Mouse (Mus musculus) heart, adult 2 months (tissue): ENCODE measurements around the gene Tiam2. TPM values are rescaled to one million over a fixed set of nuclear protein-coding genes. Genes with fewer than 3 reads are reported as not detected.
A peak's percentile ranks its signal among the peaks of the same experiment; 100 is the strongest.

Experiments used
- DNase-seq, 2 experiments: peaks; one replicate each; pipeline ENCODE4 v3.0.0; 2021
- H3K27ac ChIP-seq: fragments of 200-600 bp; 2 replicates; pipeline ENCODE4 v1.8.1; 2022
- H3K27me3 ChIP-seq: fragments of 200-500 bp; 2 replicates; pipeline ENCODE4 v1.6.1; 2012; ENCODE audit warnings: mild to moderate bottlenecking, low read length, inconsistent platforms, mixed read lengths; ENCODE audit not compliant: control insufficient read depth, insufficient read depth
- H3K36me3 ChIP-seq: fragments of 200-500 bp; 2 replicates; pipeline ENCODE4 v1.6.1; 2012; ENCODE audit warnings: low read length, inconsistent platforms; ENCODE audit not compliant: control insufficient read depth, insufficient read depth
- H3K4me1 ChIP-seq: fragments of 200-500 bp; 2 replicates; pipeline ENCODE4 v1.6.1; 2011; ENCODE audit warnings: low read length; ENCODE audit not compliant: control insufficient read depth, insufficient read depth
- H3K4me3 ChIP-seq: fragments of 200-600 bp; 2 replicates; pipeline ENCODE4 v1.8.1; 2022
- H3K79me2 ChIP-seq: fragments of 200-500 bp; replicated peaks from 2 replicates; pipeline ENCODE4 v1.6.1; 2012; ENCODE audit warnings: mild to moderate bottlenecking, inconsistent platforms, low read length, moderate library complexity, mixed read lengths; ENCODE audit not compliant: control insufficient read depth, insufficient read depth
- H3K9ac ChIP-seq: fragments of 200-500 bp; 2 replicates; pipeline ENCODE4 v1.6.1; 2012; ENCODE audit warnings: low read depth, mild to moderate bottlenecking, control low read depth, inconsistent platforms, low read length, mixed read lengths
- CTCF ChIP-seq: fragments of 200-600 bp; IDR thresholded peaks from 2 replicates; pipeline ENCODE4 v1.8.1; 2022; ENCODE audit warnings: antibody characterized with exemption, mild to moderate bottlenecking, moderate library complexity
- EP300 ChIP-seq: fragments of 200-500 bp; IDR thresholded peaks from 2 replicates; pipeline ENCODE4 v1.6.1; 2011; ENCODE audit warnings: low read depth, low read length, control low read depth; ENCODE audit not compliant: insufficient read depth
- POLR2A ChIP-seq: fragments of 200-500 bp; IDR thresholded peaks from 2 replicates; pipeline ENCODE4 v1.6.1; 2011; ENCODE audit warnings: mild to moderate bottlenecking, low read depth, low read length, control low read depth; ENCODE audit not compliant: insufficient read depth
- WGBS: fragments of 180-500 bp; shearing (Covaris S2); methylation state at CpG from one replicate; pipeline ENCODE4 v1.1.7; 2018; 5-methylcytosine and 5-hydroxymethylcytosine counted together
- intact Hi-C: fragments of 180-260 bp; cut with DNase I; formaldehyde crosslinking; loops from one replicate; pipeline ENCODE4 v1.15.1; 2025
- polyA plus RNA-seq: library from polyadenylated mRNA; depleted of rRNA; stranded (reverse); fragments of >200 nt; gene quantifications from 2 replicates; pipeline ENCODE4 v1.2.3, GENCODE M21; 2012
- total RNA-seq, 2 experiments: library from RNA; stranded (reverse); gene quantifications; 2 replicates each; pipeline ENCODE4 v1.2.3; 2021

Gene Tiam2
- total and polyA plus RNA-seq, 3 experiments: 1.1 to 2.7 (median 2.3) TPM

GRCm38 (mm10) chr17:3393981-3394380, 67.6 kb downstream of the Tiam2 start:
- WGBS: 60% methylated on average over 2 of the region's 2 CpGs
- Histone ChIP-seq H3K27ac (no peak overlapping the region), H3K36me3 (no peaks in the 10 kb centered on the region), H3K9ac (no peak overlapping the region), H3K4me1 (no peaks in the 10 kb centered on the region), H3K27me3 (no peaks in the 10 kb centered on the region), H3K79me2 (no peaks in the 10 kb centered on the region), H3K4me3 (no peak overlapping the region)
- no peak for DNase-seq
- TF ChIP-seq EP300: no peak
- TF ChIP-seq POLR2A: no peak
- no peak for TF ChIP-seq CTCF
- intact Hi-C loops: no loop called here

DNA sequence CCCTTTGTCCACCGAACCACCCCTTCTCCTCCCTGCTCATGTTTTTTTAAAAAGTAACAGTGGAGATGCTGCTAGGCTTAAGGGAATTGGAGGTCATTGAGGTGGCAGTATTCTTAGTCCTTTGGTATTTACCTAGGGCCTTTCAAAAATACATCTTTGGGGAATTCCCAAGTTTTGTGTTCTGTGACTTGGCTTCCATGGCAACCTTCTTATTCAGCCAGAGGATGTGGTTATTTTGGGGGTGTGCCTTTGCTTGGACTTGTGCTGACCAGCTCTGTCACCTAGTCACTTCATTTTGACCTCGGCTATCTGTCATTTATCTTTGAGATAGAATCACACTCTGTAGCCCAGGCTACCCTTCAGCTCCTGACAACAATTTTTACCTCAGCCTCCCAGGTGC, 68.6 kb downstream of the Tiam2 start:
- no peaks in the 10 kb centered on the region for H3K36me3 ChIP-seq
- H3K27me3 ChIP-seq: no peaks in the 10 kb centered on the region
- TF ChIP-seq POLR2A: no peak
- TF ChIP-seq EP300: no peak
- no peak for TF ChIP-seq CTCF
- no peaks in the 10 kb centered on the region for H3K4me1 ChIP-seq
- no peaks in the 10 kb centered on the region for H3K79me2 ChIP-seq
- no peak overlapping the region for H3K27ac ChIP-seq
- no peak overlapping the region for H3K4me3 ChIP-seq
- intact Hi-C loops: no loop called here
- H3K9ac ChIP-seq: no peak overlapping the region
- DNase-seq: no peak
- 76% methylated on average over 2 of the region's 2 CpGs for WGBS

DNA sequence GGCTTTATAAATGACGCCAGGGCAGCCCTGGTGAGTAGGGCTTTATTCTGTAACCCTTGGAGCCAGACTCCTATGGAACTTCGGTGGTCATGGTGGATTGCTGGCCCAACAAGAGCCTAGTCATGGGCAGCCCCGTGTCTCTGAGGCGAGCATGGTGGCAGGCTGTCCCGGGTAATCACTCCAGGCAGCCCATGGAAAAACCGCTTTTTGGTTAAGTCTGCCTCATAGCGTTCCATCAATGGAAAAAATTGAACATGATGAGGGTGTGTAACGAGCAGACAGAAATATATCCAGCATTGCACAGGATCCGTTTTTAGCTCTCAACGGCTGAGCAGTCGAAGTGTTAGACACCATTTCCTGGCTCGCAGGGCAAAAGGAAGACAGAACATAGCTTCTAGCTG, 70.5 kb downstream of the Tiam2 start:
- 51% methylated on average over 12 of the region's 12 CpGs for WGBS
- TF ChIP-seq POLR2A (no peak), EP300 (no peak), CTCF (no peak)
- intact Hi-C loops: no loop called here
- Histone ChIP-seq H3K79me2 (no peaks in the 10 kb centered on the region), H3K27ac (no peak overlapping the region; the same call in 1 of the 2 replicates), H3K27me3 (no peaks in the 10 kb centered on the region), H3K36me3 (no peaks in the 10 kb centered on the region), H3K4me3 (peak overlapping the region; percentile 18; the same call in 1 of the 2 replicates), H3K9ac (no peak overlapping the region), H3K4me1 (no peaks in the 10 kb centered on the region)
- DNase-seq: no peak

DNA sequence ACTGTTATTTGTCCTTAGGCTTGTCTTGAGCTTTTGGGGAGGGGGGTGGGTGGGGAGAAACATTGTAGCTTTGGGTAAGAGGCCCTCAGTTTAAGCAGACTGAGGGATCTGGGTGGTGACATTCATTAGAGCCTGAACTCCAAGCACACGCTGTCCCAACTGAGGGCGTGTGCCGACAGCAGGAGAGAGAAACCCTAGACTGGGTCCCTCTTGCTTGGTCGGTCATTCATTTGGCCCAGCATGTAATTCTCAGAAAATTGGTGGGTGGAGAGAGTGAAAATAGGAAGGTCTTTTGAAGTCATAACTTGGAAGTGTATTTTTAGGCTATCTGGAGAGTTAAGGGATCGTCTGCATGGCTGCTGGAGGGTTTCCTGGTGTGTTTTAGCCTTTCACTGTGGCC, 71.5 kb downstream of the Tiam2 start:
- H3K27ac ChIP-seq: no peak overlapping the region
- no peaks in the 10 kb centered on the region for H3K36me3 ChIP-seq
- intact Hi-C loops: no loop called here
- WGBS: 36% methylated on average over 5 of the region's 5 CpGs
- DNase-seq: no peak
- peak overlapping the region; percentile 0; the same call in 1 of the 2 replicates for H3K4me3 ChIP-seq
- no peaks in the 10 kb centered on the region for H3K27me3 ChIP-seq
- no peak for TF ChIP-seq POLR2A
- H3K9ac ChIP-seq: no peak overlapping the region
- no peaks in the 10 kb centered on the region for H3K4me1 ChIP-seq
- H3K79me2 ChIP-seq: no peaks in the 10 kb centered on the region

- H3K79me2 ChIP-seq: no peaks in the 10 kb centered on the region
- no peak overlapping the region for H3K9ac ChIP-seq
- H3K4me3 ChIP-seq: no peak overlapping the region
- no peaks in the 10 kb centered on the region for H3K27me3 ChIP-seq
- no peaks in the 10 kb centered on the region for H3K4me1 ChIP-seq
- TF ChIP-seq EP300 (no peak), CTCF (no peak), POLR2A (no peak)
- 73% methylated on average over 9 of the region's 9 CpGs for WGBS
- no peak for DNase-seq
- no peak overlapping the region for H3K27ac ChIP-seq
- intact Hi-C loops: no loop called here
- H3K36me3 ChIP-seq: no peaks in the 10 kb centered on the region
These were observed 79.1 kb downstream of the Tiam2 start for GRCm38 (mm10) chr17:3405350-3406073.

DNA sequence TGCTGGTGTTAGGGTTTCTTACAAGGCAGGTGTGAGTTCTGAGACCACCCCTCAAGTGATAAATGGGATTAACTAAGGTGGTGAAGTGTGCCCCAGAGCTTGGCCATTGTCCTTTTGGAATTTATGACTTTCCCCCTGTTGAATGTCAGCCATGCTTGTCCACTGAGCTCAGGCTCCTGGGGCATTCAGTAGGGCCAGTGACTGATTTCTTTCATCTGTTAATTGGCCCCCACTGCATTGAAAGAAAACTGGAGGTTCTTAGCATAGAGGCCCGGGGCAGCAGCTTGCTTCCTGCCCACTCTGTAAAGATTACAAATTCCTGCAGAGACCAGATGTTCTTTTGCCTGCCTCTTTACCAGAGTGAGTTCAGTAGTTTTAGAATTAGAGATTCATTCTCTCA, 80.7 kb downstream of the Tiam2 start:
- Histone ChIP-seq H3K27me3 (no peaks in the 10 kb centered on the region), H3K9ac (no peak overlapping the region), H3K4me1 (no peaks in the 10 kb centered on the region), H3K27ac (no peak overlapping the region), H3K4me3 (no peak overlapping the region), H3K79me2 (no peaks in the 10 kb centered on the region), H3K36me3 (no peaks in the 10 kb centered on the region)
- intact Hi-C loops: no loop called here
- DNase-seq: no peak
- 33% methylated on average over 1 of the region's 1 CpGs for WGBS
- TF ChIP-seq EP300: no peak
- TF ChIP-seq POLR2A: no peak
- TF ChIP-seq CTCF: no peak
